Mouse (Mus musculus): ENCODE data around the gene Gm26620.

Gm26620 gene

DNA sequence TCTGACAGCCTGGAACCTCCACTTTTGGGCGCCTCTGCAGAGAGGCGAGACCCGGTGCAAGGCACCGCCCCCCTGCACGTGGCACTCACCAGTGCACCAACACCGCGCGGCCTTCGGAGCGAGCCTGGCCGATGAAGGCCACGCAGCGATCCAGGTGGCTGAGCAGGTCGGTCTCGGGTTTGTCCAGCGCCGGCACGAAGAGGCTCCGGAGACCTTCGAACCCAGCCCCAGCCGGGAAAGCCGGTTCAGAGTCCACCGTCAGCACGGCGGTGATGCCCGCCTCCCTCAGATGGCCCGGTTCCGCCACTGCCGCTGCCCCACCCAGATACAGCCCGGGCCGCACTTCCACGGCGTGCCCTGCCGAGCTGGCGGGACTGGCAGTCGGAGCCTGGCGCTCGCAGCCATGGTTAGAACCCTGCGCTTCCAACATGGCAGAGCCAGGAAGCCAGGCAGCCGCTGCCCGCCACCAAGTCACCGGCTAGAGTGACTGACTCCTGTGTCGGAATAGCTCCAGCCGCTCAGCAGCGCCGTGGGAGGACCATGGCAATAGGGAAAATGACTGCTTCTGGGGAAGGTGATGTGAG, at the start of gene Gm26620, which contains the start of gene Dusp12:
TSS of gene Gm26620 (plus strand) at position 88 of the 584 bp plus-strand sequence.
TSS of gene Dusp12 (minus strand) at position 563 of the 584 bp plus-strand sequence.
- DNase-seq (ENCODE audit: low spot score), result peak; percentile 75

DNA sequence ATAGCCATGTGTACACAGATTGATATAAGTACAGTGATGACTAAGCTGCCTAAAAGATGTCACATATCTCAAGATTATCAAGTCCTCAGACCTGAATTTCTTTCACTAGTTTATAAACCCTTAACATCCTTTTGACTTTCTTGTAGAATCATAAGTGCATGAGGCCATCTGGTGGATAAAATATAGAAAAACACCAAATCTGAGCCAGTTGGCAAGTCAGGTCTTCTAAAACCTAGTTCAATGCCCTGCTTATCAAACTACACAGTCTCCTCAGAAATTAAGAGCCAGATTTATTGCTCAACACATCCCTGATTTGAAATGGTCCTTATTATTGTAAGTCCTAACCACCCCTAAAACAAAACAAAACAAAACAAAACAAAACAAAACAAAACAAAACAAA, 45.2 kb upstream of the Gm26620 start:
- DNase-seq (ENCODE audit: low spot score), result peak; percentile 56

DNA sequence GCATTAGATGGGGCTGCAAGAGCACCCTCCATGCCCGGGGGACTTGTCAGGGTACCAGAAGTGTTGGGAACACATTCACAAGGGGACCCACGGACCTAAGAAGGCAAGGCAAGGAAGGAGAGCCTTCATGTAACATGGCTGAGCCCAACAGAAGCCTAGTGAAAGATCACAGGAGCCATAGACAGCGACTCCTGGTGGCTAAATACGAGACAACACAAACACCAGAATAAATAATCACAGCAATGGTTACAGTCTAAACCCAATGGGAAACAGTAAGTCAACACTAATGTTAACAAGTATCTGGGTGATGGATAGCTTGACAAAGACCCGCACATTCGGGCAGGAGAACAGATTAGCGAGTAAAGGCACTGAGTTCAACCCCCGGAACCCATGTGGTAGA, 40.5 kb upstream of the Gm26620 start:
- no peak for DNase-seq (ENCODE audit: low spot score)

GRCm38 (mm10) chr1:170845448-170846307, 39.2 kb upstream of the Gm26620 start:
- DNase-seq (ENCODE audit: low spot score), result no peak

GRCm38 (mm10) chr1:170850007-170850406, 34.9 kb upstream of the Gm26620 start:
- no peak for DNase-seq (ENCODE audit: low spot score)

DNA sequence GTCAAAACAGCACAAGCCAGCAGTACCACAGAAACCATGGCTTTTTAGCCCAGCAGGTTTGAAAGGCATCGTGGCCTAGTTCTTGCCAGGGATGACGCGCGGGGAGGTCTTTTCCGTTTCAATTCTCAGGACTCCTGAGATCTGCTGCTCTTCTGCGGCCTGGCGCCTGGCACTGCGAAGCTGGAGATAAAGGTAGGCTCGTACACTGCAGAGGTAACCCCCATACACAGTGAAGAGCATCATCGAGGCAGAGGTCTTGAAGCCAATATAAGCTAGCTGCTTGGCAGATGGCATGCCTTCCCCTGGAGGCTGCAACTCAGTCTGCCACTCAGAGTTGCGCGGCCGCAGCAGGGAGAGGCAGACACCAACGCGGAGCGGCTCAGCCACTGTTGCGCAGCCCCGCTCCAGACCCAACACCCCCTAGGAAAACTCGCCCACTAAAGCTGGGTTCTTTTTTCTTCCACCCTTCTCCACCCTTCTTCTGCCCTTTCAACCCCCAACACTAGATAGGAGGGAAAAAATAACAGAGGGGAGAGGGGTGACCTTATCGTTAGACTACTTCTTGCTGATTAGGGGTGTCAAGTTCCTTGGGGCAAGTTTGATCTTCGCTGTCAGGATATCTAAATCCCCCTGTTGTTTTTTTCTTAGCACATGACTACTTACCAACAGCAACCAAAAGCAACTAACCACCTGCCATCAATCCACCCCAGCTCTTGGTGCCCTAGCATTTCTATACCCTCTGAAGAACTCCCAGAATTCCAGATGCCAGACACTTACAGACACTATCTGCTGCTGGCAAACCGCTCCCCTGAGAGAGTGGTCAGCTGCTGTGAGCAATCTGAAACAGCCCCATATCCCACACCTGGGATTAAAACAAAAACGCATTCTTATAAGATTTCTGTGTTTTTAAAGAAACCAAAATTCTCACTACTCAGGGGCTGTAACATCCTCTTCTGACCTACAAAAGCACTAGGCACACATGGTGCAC, 33.9 kb upstream of the Gm26620 start:
- no peak for DNase-seq (ENCODE audit: low spot score)

- no peak for DNase-seq (ENCODE audit: low spot score)
Measured at GRCm38 (mm10) chr1:170853604-170854003, 31.3 kb upstream of the Gm26620 start.

- no peak for DNase-seq (ENCODE audit: low spot score)
Measured at GRCm38 (mm10) chr1:170855056-170855760, 29.7 kb upstream of the Gm26620 start.

DNA sequence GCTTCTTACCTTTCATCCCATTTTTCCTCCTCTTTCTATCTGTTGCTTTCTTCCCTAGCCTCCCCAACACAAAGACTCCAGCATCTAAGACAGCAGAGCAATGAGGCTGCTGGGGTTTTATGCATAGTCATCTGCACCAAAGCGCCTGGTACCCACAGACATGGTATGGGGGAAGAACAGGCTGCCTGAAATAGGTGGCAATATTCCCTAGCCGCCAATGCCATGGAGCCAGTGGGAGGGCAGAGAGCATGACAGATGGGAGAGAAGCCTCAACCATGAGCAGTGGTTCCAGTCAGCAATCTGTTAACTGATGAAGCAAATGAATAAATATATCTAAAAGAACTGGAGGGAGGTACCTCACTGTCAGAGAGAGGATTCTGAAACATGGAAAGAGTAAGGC, 27.5 kb upstream of the Gm26620 start:
- peak; percentile 44 for DNase-seq (ENCODE audit: low spot score)

- no peak for DNase-seq (ENCODE audit: low spot score)
Measured at GRCm38 (mm10) chr1:170858872-170859271, 26.0 kb upstream of the Gm26620 start.

- no peak for DNase-seq (ENCODE audit: low spot score)
Measured at GRCm38 (mm10) chr1:170861671-170862434, 23.0 kb upstream of the Gm26620 start.

DNA sequence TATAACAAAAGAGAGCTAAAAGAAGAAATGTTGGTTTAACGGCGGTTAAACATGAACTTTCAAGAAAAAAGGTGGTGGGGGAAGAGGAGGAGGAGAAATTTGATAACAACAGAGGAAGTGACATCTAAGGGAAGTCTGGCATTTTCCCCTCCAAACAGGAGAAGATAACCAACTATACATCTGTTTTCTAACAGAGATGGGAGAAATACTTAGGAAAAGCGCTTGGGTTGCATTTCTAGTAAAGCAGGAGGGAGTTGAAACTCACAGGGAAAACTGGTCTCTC, 22.5 kb upstream of the Gm26620 start:
- DNase-seq (ENCODE audit: low spot score), result no peak

DNA sequence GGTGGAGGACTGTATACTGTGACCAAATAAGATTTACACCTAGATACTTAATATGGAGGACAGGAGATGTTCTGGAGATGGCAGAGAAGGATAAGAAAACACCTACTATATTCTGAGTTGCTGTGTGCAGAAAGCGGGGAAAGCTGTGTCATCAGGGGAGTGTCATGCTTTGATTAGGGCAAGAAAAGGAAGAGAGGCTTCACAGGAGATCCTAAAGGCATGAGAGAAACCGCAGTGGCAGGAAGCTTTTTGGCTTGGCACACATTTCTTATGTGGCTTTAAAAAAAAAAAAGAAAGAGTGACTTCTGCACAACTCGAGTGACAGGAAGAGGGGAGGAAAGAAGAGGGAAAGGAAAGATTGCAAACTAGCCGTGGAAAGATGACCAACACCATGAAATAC, 21.8 kb upstream of the Gm26620 start:
- no peak for DNase-seq (ENCODE audit: low spot score)

DNA sequence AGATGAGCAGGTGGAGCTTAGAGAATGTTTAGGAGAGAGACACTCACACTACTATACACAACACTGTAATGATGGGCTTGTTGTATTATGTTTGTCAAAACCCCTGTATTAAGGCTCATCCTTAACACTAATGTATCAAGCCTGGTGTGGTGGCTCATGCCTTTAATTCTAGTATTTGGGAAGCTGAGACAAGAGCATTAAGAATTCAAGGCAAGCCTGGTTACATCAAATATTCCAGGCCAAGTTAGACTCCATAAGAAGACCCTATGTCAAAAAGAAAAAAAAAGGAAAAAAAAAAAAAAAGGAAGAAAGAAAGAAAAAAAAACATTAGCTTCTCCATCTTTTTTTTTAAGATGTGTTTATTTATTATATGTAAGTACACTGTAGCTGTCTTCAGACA, 20.6 kb upstream of the Gm26620 start:
- DNase-seq (ENCODE audit: low spot score), result no peak

DNA sequence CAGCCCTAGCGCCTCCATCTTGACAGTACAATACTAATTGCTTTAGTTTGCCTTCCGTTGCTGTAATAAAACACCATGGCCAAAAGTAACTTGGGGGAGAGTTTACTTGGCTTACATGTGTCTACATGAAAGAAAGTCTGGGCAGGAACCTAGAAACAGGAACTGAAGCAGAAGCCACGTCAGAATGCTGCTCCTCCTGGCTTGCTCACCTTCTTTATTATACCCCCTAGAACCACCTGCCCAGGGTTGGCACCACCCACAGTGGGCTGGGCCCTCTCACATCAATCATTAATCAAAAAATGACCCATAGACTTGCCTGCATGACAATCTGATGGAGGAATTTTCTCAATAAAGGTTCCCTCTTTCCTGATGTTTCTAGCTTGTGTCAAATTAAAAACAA, 20.1 kb upstream of the Gm26620 start:
- DNase-seq (ENCODE audit: low spot score), result no peak

- no peak for DNase-seq (ENCODE audit: low spot score)
Measured at GRCm38 (mm10) chr1:170865406-170865805, 19.5 kb upstream of the Gm26620 start.

DNA sequence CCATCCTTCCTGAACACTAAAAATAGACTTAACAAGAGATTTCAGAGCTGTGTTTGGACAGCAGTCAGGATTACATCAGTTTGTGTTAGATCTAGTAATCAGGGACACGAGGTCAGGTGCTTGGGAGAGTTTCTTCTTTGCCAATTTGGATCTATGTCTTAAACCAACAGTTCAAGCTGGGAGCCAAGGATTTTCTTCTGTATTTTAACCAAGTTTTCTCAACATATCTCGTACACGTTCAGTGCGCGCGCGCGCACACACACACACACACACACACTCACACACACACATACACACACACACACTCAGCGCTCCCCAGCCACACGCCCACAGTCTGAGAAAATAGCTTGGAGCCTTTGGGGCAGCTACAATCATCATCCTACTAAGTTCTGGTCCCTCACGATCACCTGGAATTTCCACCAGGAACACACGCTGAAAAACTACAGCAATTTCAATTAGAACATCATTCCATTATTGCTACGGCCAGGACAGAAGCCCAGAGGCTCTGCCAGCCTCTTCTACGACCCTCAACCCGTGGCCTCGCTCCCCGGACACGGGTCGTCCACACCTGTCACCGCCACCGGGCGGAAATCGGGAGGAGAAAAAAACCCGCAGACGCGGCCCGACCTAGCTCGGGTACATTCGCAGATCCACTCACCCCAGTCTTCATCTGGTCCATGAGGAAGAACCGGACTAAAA, 17.7 kb upstream of the Gm26620 start:
- DNase-seq (ENCODE audit: low spot score), result no peak

GRCm38 (mm10) chr1:170867691-170868105, 17.2 kb upstream of the Gm26620 start, which contains the start of gene Atf6:
TSS of gene Atf6 (minus strand) at chr1:170867771.
- DNase-seq (ENCODE audit: low spot score), result peak; percentile 96

GRCm38 (mm10) chr1:170868107-170868904, 16.6 kb upstream of the Gm26620 start:
- peak; percentile 55 for DNase-seq (ENCODE audit: low spot score)

DNA sequence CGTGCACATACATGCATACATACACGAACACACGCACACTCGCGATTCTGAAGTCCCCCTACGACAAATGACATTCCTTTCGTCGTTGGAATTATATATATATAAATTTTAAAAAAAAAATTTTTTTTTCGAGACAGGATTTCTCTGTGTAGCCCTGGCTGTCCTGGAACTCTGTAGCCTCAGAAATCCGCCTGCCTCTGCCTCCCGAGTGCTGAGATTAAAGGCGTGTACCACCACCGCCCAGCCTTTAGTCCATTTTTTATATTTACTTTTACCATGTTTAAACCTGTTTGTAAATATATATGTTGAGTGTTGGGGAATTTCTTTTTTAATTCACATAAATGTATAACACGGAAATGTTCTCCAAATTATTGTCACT, 16.0 kb upstream of the Gm26620 start:
- no peak for DNase-seq (ENCODE audit: low spot score)

All from layer of hippocampus, adult 9-10 months (tissue).